Mouse (Mus musculus): ENCODE data around the gene Olfml3.

The Olfml3 gene

GRCm38 (mm10) chr3:103737778-103738571 lies at the start of gene Olfml3:
Gene Olfml3, minus strand, starts transcription at chr3:103738001.
- POLR2A ChIA-PET: interaction anchor here in 3 of 4 experiments (0.6 to 2.3 kb wide), 21 partner anchors 8 to 640 kb away, joined by 3 to 6 read pairs (median 3); partner anchors contain the start of gene Rsbn1 (in 1 of the 3)

GRCm38 (mm10) chr3:103787225-103787624 lies 49.4 kb upstream of the Olfml3 start:
- ChIA-PET POLR2A (interaction anchor here in 2 of 4 experiments (1.1 to 9.2 kb wide), 6 partner anchors 9 to 127 kb away, joined by 3 to 166 read pairs (median 4); partner anchors contain the start of genes Ap4b1 (in 2 of the 2), Dclre1b (in 2 of the 2), Gm43064 (in 2 of the 2) and Rsbn1 (in 1 of the 2)), CTCF (interaction anchor here in 1 of 4 experiments (0.6 kb wide), 1 partner anchor 101 kb away, joined by 3 read pairs; no protein-coding TSS in a partner anchor)

More at GRCm38 (mm10) chr3:103737778-103738571, at the start of gene Olfml3:
- CTCF ChIA-PET: interaction anchor here (0.5 to 2.6 kb wide), 67 partner anchors 10 to 1534 kb away, joined by 3 to 22 read pairs (median 4); partner anchors contain the start of genes Ap4b1 (in 1 of the 4), Dclre1b (in 1 of the 4), Gm43064 (in 1 of the 4) and Magi3 (in 1 of the 4)

- CTCF ChIA-PET: interaction anchor here in 2 of 4 experiments (0.7 to 1.2 kb wide), 4 partner anchors 12 to 46 kb away, joined by 3 to 4 read pairs (median 3); partner anchors contain the start of gene Olfml3 (in 2 of the 2)
- POLR2A ChIA-PET: interaction anchor here in 2 of 4 experiments (0.9 to 9.2 kb wide), 7 partner anchors 8 to 32 kb away, joined by 3 to 166 read pairs (median 4); partner anchors contain the start of genes Ap4b1 (in 2 of the 2), Dclre1b (in 2 of the 2), Gm43064 (in 2 of the 2) and Hipk1 (in 1 of the 2)
Observed at GRCm38 (mm10) chr3:103782844-103783609, 45.2 kb upstream of the Olfml3 start.

GRCm38 (mm10) chr3:103780777-103781176 lies 43.0 kb upstream of the Olfml3 start:
- ChIA-PET POLR2A (interaction anchor here in 1 of 4 experiments (1.3 to 4.7 kb wide), 2 partner anchors 9 to 13 kb away, joined by 5 to 24 read pairs; no protein-coding TSS in a partner anchor), CTCF (no interaction called here)

GRCm38 (mm10) chr3:103780271-103780670 lies 42.5 kb upstream of the Olfml3 start:
- CTCF ChIA-PET: no interaction called here

GRCm38 (mm10) chr3:103779183-103779582 lies 41.4 kb upstream of the Olfml3 start:
- POLR2A ChIA-PET: interaction anchor here in 2 of 4 experiments (0.9 to 14.2 kb wide), 6 partner anchors 8 to 135 kb away, joined by 3 to 166 read pairs (median 4); partner anchors contain the start of genes Hipk1 (in 2 of the 2) and Rsbn1 (in 1 of the 2)

More at GRCm38 (mm10) chr3:103780271-103780670, 42.5 kb upstream of the Olfml3 start:
- POLR2A ChIA-PET: interaction anchor here in 2 of 4 experiments (1.1 to 14.2 kb wide), 4 partner anchors 7 to 13 kb away, joined by 3 to 166 read pairs (median 14); partner anchors contain the start of gene Hipk1 (in 1 of the 2)

GRCm38 (mm10) chr3:103778660-103779059 lies 40.9 kb upstream of the Olfml3 start:
- ChIA-PET CTCF (no interaction called here), POLR2A (interaction anchor here in 2 of 4 experiments (0.6 to 14.2 kb wide), 8 partner anchors 9 to 225 kb away, joined by 3 to 166 read pairs (median 4); partner anchors contain the start of genes Hipk1 (in 2 of the 2) and Rsbn1 (in 1 of the 2))

More at GRCm38 (mm10) chr3:103779183-103779582, 41.4 kb upstream of the Olfml3 start:
- CTCF ChIA-PET: no interaction called here

- POLR2A ChIA-PET: interaction anchor here in 2 of 4 experiments (0.6 to 14.2 kb wide), 7 partner anchors 9 to 224 kb away, joined by 3 to 166 read pairs (median 4); partner anchors contain the start of gene Hipk1 (in 1 of the 2)
- CTCF ChIA-PET: no interaction called here
Observed at GRCm38 (mm10) chr3:103777940-103778339, 40.1 kb upstream of the Olfml3 start.

GRCm38 (mm10) chr3:103774009-103774408 lies 36.2 kb upstream of the Olfml3 start:
- ChIA-PET CTCF (no interaction called here), POLR2A (interaction anchor here in 2 of 4 experiments (1.2 to 14.2 kb wide), 11 partner anchors 9 to 140 kb away, joined by 3 to 166 read pairs (median 5); partner anchors contain the start of genes Ap4b1 (in 1 of the 2), Dclre1b (in 1 of the 2), Gm43064 (in 1 of the 2) and Hipk1 (in 1 of the 2))

- ChIA-PET CTCF (no interaction called here), POLR2A (interaction anchor here (0.5 to 14.2 kb wide), 15 partner anchors 9 to 1849 kb away, joined by 3 to 166 read pairs (median 5); partner anchors contain the start of genes Ap4b1 (in 1 of the 4), Dclre1b (in 1 of the 4), Gm43064 (in 1 of the 4) and Hipk1 (in 1 of the 4))
Observed at GRCm38 (mm10) chr3:103773508-103773907, 35.7 kb upstream of the Olfml3 start.

GRCm38 (mm10) chr3:103772846-103773245 lies 35.0 kb upstream of the Olfml3 start:
- CTCF ChIA-PET: no interaction called here
- POLR2A ChIA-PET: interaction anchor here (0.5 to 14.2 kb wide), 16 partner anchors 8 to 1848 kb away, joined by 3 to 166 read pairs (median 4); partner anchors contain the start of genes Ap4b1 (in 2 of the 4), Dclre1b (in 2 of the 4), Gm43064 (in 2 of the 4) and Hipk1 (in 1 of the 4)

- ChIA-PET CTCF (interaction anchor here in 2 of 4 experiments (0.6 to 2.0 kb wide), 4 partner anchors 10 to 34 kb away, joined by 3 to 9 read pairs (median 4); partner anchors contain the start of gene Olfml3 (in 1 of the 2)), POLR2A (interaction anchor here (0.6 to 14.2 kb wide), 26 partner anchors 8 to 626 kb away, joined by 3 to 166 read pairs (median 4); partner anchors contain the start of genes Ap4b1 (in 3 of the 4), Gm43064 (in 3 of the 4), Rsbn1 (in 3 of the 4) and Dclre1b (in 2 of the 4))
Observed at GRCm38 (mm10) chr3:103771531-103772130, 33.8 kb upstream of the Olfml3 start.

GRCm38 (mm10) chr3:103766789-103767188 lies 29.0 kb upstream of the Olfml3 start:
- ChIA-PET CTCF (no interaction called here), POLR2A (interaction anchor here in 1 of 4 experiments (2.3 to 14.2 kb wide), 2 partner anchors 12 to 21 kb away, joined by 24 to 166 read pairs; partner anchors contain the start of gene Hipk1)

GRCm38 (mm10) chr3:103759261-103759970 lies 21.6 kb upstream of the Olfml3 start:
- POLR2A ChIA-PET: interaction anchor here in 1 of 4 experiments (1.3 to 2.4 kb wide), 5 partner anchors 13 to 129 kb away, joined by 3 to 14 read pairs (median 4); partner anchors contain the start of genes Ap4b1, Dclre1b and Gm43064
- CTCF ChIA-PET: interaction anchor here in 1 of 4 experiments (0.5 kb wide), 1 partner anchor 103 kb away, joined by 6 read pairs; no protein-coding TSS in a partner anchor

GRCm38 (mm10) chr3:103758456-103758855 lies 20.7 kb upstream of the Olfml3 start:
- CTCF ChIA-PET: no interaction called here
- POLR2A ChIA-PET: interaction anchor here in 1 of 4 experiments (0.6 to 2.4 kb wide), 4 partner anchors 14 to 418 kb away, joined by 3 to 14 read pairs (median 6); partner anchors contain the start of genes Ap4b1, Dclre1b and Gm43064

GRCm38 (mm10) chr3:103756920-103757319 lies 19.1 kb upstream of the Olfml3 start:
- POLR2A ChIA-PET: interaction anchor here in 2 of 4 experiments (1.0 to 1.7 kb wide), 5 partner anchors 7 to 157 kb away, joined by 4 read pairs; partner anchors contain the start of gene Rsbn1 (in 2 of the 2)
- CTCF ChIA-PET: interaction anchor here in 2 of 4 experiments (0.6 to 1.3 kb wide), 3 partner anchors 12 to 53 kb away, joined by 4 to 8 read pairs (median 7); partner anchors contain the start of gene Olfml3 (in 1 of the 2)
